Mouse (Mus musculus) stomach, adult 2 months (tissue): ENCODE data around the gene Magix. TPM values are rescaled to one million over a fixed set of nuclear protein-coding genes. Genes with fewer than 3 reads are reported as not detected.

Experiments
- polyA plus RNA-seq: library from polyadenylated mRNA; depleted of rRNA; stranded (reverse); fragments of >200 nt; gene quantifications from 2 replicates; pipeline ENCODE4 v1.2.3, GENCODE M21; 2012; rRNA removed

Gene Magix
- polyA plus RNA-seq: 6.1 and 6.6 TPM in 2 replicates

GRCm38 (mm10) chrX:7680864-7681263, at the start of gene Magix:
TSS of gene Magix (minus strand) at chrX:7681251.

GRCm38 (mm10) chrX:7728215-7728921, 47.3 kb upstream of the Magix start, which contains the start of gene Praf2:
TSS of gene Praf2 (plus strand) at chrX:7728439.

GRCm38 (mm10) chrX:7721514-7722281, 40.6 kb upstream of the Magix start, which contains the start of gene Gm45208:
TSS of gene Gm45208 (plus strand) at chrX:7722245.

GRCm38 (mm10) chrX:7714135-7714899, 33.3 kb upstream of the Magix start, which contains the start of gene Wdr45:
TSS of gene Wdr45 (plus strand) at chrX:7714333.

GRCm38 (mm10) chrX:7696954-7697381, 15.9 kb upstream of the Magix start, which contains the start of gene Gpkow:
TSS of gene Gpkow (plus strand) at chrX:7697131.

GRCm38 (mm10) chrX:7670921-7671623, 10.0 kb downstream of the Magix start, which contains the start of gene Plp2:
TSS of gene Plp2 (minus strand) at chrX:7671390.

GRCm38 (mm10) chrX:7657221-7657639, 23.8 kb downstream of the Magix start, which contains the start of gene Prickle3:
TSS of gene Prickle3 (plus strand) at chrX:7657260.

GRCm38 (mm10) chrX:7638401-7639091, 42.5 kb downstream of the Magix start, which contains the start of gene Syp:
TSS of gene Syp (plus strand) at chrX:7638471.

Other genes starting within 250 kb of the Magix start
- 0.13 TPM in 2 replicates for gene Foxp3, start 107.6 kb downstream of the Magix start, polyA plus RNA-seq
- 0.87 and 1.4 TPM in 2 replicates for gene Ppp1r3f, start 107.0 kb downstream of the Magix start, polyA plus RNA-seq
- gene Ccdc22, start 75.7 kb downstream of the Magix start, polyA plus RNA-seq: 9.9 and 11.3 TPM in 2 replicates
- 0.01 TPM in 1 of 2 replicates, not detected in the other for gene Cacna1f, start 74.2 kb downstream of the Magix start, polyA plus RNA-seq
- 3.9 and 4.8 TPM in 2 replicates for gene Syp, start 42.8 kb downstream of the Magix start, polyA plus RNA-seq
- 26.6 and 28.9 TPM in 2 replicates for gene Prickle3, start 24.0 kb downstream of the Magix start, polyA plus RNA-seq
- gene Plp2, start 9.9 kb downstream of the Magix start, polyA plus RNA-seq: 137 and 146 TPM in 2 replicates
- 0.92 and 1.5 TPM in 2 replicates for gene Gpkow, start 15.9 kb upstream of the Magix start, polyA plus RNA-seq
- 18.3 and 20.3 TPM in 2 replicates for gene Wdr45, start 33.1 kb upstream of the Magix start, polyA plus RNA-seq
- 0.22 TPM in 1 of 2 replicates, not detected in the other for gene Gm45208, start 41.0 kb upstream of the Magix start, polyA plus RNA-seq
- gene Praf2, start 47.2 kb upstream of the Magix start, polyA plus RNA-seq: 30.1 and 36.8 TPM in 2 replicates
- 20.8 and 24.6 TPM in 2 replicates for gene Ccdc120, start 69.7 kb upstream of the Magix start, polyA plus RNA-seq
- 13.1 and 13.4 TPM in 2 replicates for gene Tfe3, start 81.3 kb upstream of the Magix start, polyA plus RNA-seq
- gene Gripap1, start 108.5 kb upstream of the Magix start, polyA plus RNA-seq: 6.6 and 7.6 TPM in 2 replicates
- 0.38 and 0.56 TPM in 2 replicates for gene Kcnd1, start 141.0 kb upstream of the Magix start, polyA plus RNA-seq
- gene Otud5, start 160.1 kb upstream of the Magix start, polyA plus RNA-seq: 21.1 and 23.3 TPM in 2 replicates
- gene Pim2, start 197.0 kb upstream of the Magix start, polyA plus RNA-seq: 7.4 and 8.8 TPM in 2 replicates
- 74.9 and 99.5 TPM in 2 replicates for gene Slc35a2, start 202.8 kb upstream of the Magix start, polyA plus RNA-seq
- 27.2 and 28.7 TPM in 2 replicates for gene Pqbp1, start 218.0 kb upstream of the Magix start, polyA plus RNA-seq
- gene Timm17b, start 218.1 kb upstream of the Magix start, polyA plus RNA-seq: 23.5 and 30.2 TPM in 2 replicates
- gene Gm10491, start 226.6 kb upstream of the Magix start, polyA plus RNA-seq: not detected in 2 replicates
- gene Gm10490, start 228.3 kb upstream of the Magix start, polyA plus RNA-seq: not detected in 2 replicates
- gene Pcsk1n, start 238.6 kb upstream of the Magix start, polyA plus RNA-seq: 15.1 and 39.9 TPM in 2 replicates
- not detected in 2 replicates for gene Eras, start 247.4 kb upstream of the Magix start, polyA plus RNA-seq